Mouse (Mus musculus) layer of hippocampus, adult 8-10 months (tissue): ENCODE data around the gene Smoc2. TPM values are rescaled to one million over a fixed set of nuclear protein-coding genes. Genes with fewer than 3 reads are reported as not detected.
A peak's percentile ranks its signal among the peaks of the same experiment; 100 is the strongest.

Experiments used
- DNase-seq, 2 experiments: peaks; one replicate each; pipeline ENCODE4 v3.0.0; 2022; ENCODE audit warnings: low spot score in 2 of 2
- total RNA-seq, 4 experiments: library from RNA; stranded (reverse); gene quantifications; 2 replicates each; pipeline ENCODE4 v1.2.4; 2022

Smoc2 gene
- total RNA-seq, 4 experiments from 2014 or later: 21.5 to 34.3 (median 27.0) TPM

DNA sequence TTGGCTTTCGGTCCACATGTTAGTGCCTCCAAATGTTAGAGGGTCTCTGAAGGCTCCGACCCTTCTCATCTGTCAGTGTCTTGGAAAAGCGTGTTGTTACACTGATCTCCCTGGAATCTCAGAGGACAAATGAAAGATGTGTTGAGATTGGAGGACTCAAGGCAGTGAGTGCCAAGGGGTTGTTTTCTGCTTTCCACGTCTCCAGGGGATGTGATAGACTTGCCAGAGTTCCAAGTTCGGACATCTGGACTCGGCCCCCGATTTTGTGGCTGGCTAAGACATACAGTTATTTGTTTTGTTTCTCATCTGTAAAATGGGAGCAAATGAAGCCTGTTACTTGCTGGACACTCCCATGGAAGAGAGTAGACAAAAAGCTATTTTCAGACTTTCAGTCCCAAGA, 2.0 kb upstream of the Smoc2 start:
- no peak for DNase-seq

GRCm38 (mm10) chr17:14279966-14280300, 627 bp downstream of the Smoc2 start:
- no peak for DNase-seq

DNA sequence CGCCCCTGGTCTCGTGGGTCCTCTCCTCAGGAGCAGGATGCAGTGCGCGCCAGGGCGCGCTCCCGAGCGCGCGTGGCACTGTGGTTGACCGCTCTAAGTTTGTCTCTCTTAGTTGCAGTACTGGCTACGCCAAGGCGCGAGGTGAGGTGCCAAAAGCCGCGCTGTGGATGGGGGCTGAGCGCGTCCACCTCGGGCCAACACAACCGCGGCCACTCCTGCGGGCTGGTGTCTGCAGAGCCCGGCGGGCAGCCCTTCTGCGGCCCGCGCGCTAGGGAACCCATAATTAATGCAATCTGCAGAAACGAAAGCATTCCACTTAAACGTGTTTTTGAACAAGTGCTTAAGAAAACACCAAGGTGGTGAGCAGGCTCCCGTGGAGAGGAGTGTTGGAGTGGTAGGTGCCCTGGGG, 1.1 kb downstream of the Smoc2 start:
- DNase-seq: no peak

GRCm38 (mm10) chr17:14288015-14288616, 8.8 kb downstream of the Smoc2 start:
- DNase-seq: peak; percentile 39 to 80

- DNase-seq: no peak
Observed at GRCm38 (mm10) chr17:14293617-14294016, 14.3 kb downstream of the Smoc2 start.

GRCm38 (mm10) chr17:14295146-14295545, 15.8 kb downstream of the Smoc2 start:
- no peak for DNase-seq

- no peak for DNase-seq
Observed at GRCm38 (mm10) chr17:14300361-14300760, 21.1 kb downstream of the Smoc2 start.

GRCm38 (mm10) chr17:14301491-14302344, 22.4 kb downstream of the Smoc2 start:
- DNase-seq: no peak

DNA sequence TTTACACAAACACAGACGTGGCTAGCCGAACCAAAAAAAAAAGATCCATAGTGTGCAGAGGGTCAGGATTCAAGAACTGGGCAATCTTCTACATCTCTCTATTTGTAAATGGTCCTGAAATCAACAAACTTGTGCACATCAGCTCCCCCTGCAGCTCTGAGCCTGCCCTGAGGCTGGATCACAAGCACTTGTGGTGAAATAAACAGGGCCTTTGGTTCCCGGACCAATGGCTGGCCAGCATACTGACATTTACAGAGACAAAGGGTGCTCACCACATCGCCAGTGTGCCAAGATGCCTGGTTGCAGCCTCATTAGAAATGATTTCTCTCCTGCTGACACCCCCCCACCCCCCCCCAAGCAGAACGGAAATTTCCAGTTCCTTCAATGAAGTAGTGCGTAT, 23.1 kb downstream of the Smoc2 start:
- DNase-seq: no peak

- DNase-seq: no peak
Observed at GRCm38 (mm10) chr17:14303722-14304121, 24.4 kb downstream of the Smoc2 start.

- DNase-seq: no peak
Observed at GRCm38 (mm10) chr17:14309884-14310283, 30.6 kb downstream of the Smoc2 start.

DNA sequence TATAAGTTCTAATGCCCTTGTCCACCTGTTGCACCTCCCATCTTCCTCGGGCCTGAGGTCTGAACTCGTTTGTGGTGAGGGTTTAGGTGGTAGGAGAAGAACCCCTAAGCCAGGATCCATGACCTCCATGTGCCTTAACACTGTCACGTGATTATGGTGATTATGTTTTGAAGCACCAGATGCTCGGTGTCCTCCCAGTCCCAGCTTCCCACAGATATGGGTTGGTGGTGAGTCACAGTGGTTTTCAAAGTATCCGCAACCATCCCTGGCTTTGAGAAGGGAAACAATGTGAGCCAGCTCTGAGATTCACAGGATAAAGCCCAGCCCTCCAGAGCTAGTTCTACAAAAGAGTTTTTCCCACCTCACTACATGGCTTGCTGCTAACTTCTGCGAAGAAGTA, 33.1 kb downstream of the Smoc2 start:
- peak in 1 of 2 experiments; percentile 8 for DNase-seq

GRCm38 (mm10) chr17:14314308-14314707, 35.0 kb downstream of the Smoc2 start:
- no peak for DNase-seq

GRCm38 (mm10) chr17:14316536-14316935, 37.2 kb downstream of the Smoc2 start:
- no peak for DNase-seq

DNA sequence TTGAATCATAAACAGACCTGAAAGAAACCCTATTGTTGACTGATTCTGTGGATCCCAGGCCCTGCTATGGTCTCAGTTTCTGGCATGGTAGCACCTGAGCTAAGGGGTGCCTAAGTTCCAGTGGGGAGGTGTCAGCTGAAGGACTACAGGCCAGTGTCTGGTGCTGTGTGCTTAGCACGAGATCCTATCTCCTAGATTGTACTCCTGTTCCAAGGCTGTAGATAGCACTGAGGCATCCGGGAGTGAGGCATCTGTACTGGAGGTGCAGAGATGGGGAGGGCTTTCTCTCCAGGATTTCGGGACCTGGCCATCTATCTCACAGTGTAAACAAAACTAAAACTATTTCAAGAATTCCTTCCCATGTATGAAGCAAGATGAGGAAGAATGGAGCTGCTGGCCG, 38.1 kb downstream of the Smoc2 start:
- DNase-seq: no peak

DNA sequence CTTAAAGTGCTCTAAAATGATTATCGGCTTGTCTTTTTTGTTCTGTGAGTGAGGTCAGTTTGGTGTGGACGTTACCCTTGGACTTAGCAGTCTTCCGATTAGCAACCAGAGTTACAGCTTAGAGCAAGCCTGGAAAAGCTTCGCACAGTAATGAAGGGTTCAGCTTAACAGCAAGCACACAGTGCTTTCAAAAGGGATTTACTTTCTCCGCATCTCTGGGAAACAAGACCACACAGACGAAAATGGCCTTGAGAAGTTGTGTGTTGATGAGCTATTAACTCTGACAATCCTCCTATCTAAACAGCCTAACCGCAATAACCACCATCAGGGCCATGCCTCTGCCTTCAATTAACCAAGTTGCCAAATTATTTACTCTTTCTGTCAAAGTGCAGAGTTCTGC, 46.9 kb downstream of the Smoc2 start:
- DNase-seq: no peak

- no peak for DNase-seq
Observed at GRCm38 (mm10) chr17:14328037-14328436, 48.7 kb downstream of the Smoc2 start.

DNA sequence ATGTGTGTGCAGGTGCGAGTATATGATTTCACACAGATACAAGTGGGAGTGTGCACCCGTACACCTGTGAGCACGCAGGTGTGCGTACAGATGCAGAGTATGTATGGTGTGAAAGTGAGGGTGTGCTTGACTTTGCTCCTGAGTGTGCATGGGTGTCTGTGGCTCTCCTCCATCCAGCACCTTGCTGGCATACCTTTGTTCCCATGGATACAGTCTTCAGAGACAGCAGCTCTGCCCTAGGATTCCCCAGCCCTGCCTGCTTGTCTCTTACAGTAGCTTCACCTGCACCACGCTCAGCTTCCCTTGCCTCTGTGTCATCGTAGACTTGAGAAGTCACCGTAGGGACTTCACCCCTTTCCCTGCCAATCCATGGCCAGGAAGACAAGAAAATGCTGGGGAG, 51.2 kb downstream of the Smoc2 start:
- no peak for DNase-seq

GRCm38 (mm10) chr17:14339932-14340557, 60.7 kb downstream of the Smoc2 start:
- DNase-seq: no peak

GRCm38 (mm10) chr17:14340736-14341135, 61.4 kb downstream of the Smoc2 start:
- no peak for DNase-seq

GRCm38 (mm10) chr17:14342511-14342910, 63.2 kb downstream of the Smoc2 start:
- DNase-seq: no peak

- no peak for DNase-seq
Observed at GRCm38 (mm10) chr17:14343442-14343841, 64.1 kb downstream of the Smoc2 start.

- DNase-seq: no peak
Observed at GRCm38 (mm10) chr17:14345556-14345955, 66.2 kb downstream of the Smoc2 start.
